Mouse (Mus musculus): ENCODE measurements at regions not wholly inside any gene's neighbourhood (a gene's known extent, or its start where the extent isn't known, plus 50 kb on each side); places are given as distances from the start of the nearest gene placed in this dataset.

GRCm38 (mm10) chr3:9346356-9346755 is 263.5 kb downstream of the Zfp704 start:
- no peak for ATAC-seq (ENCODE audit: insufficient read depth)
- Histone ChIP-seq H3K27ac (replicated peaks) (no peak overlapping the region), H3K9ac (no peak overlapping the region), H3K9me3 (replicated peaks) (no peaks in the 10 kb centered on the region), H3K4me1 (replicated peaks) (0 out of 2 replicates have a peak, but pooled peaks cover 12% of the 10 kb centered on the region), H3K27me3 (peaks cover 47% of the 10 kb centered on the region), H3K36me3 (replicated peaks) (no peaks in the 10 kb centered on the region), H3K4me2 (peak overlapping the region; percentile 65), H3K4me3 (replicated peaks) (peak overlapping the region; percentile 45; the same call in 1 of the 2 replicates)
- WGBS (ENCODE audit: insufficient replicate concordance) = 6% methylated on average over 13 of the region's 13 CpGs

GRCm38 (mm10) chr3:9345885-9346284 is 264.0 kb downstream of the Zfp704 start:
- H3K27me3 ChIP-seq = peaks cover 47% of the 10 kb centered on the region

GRCm38 (mm10) chr3:9343586-9343985 is 266.3 kb downstream of the Zfp704 start:
- Histone ChIP-seq H3K4me1 (replicated peaks) (peaks cover 17% of the 10 kb centered on the region), H3K9ac (no peak overlapping the region), H3K36me3 (replicated peaks) (no peaks in the 10 kb centered on the region), H3K4me2 (no peak overlapping the region), H3K27ac (replicated peaks) (no peak overlapping the region), H3K9me3 (replicated peaks) (no peaks in the 10 kb centered on the region), H3K27me3 (peaks cover 42% of the 10 kb centered on the region), H3K4me3 (replicated peaks) (no peak overlapping the region)
- no peak for ATAC-seq (ENCODE audit: insufficient read depth)
- 8% methylated on average over 4 of the region's 4 CpGs for WGBS (ENCODE audit: insufficient replicate concordance)

More at GRCm38 (mm10) chr3:9345885-9346284, 264.0 kb downstream of the Zfp704 start:
- Histone ChIP-seq H3K9me3 (replicated peaks) (no peaks in the 10 kb centered on the region), H3K4me2 (peak overlapping the region; percentile 65), H3K27ac (replicated peaks) (no peak overlapping the region), H3K36me3 (replicated peaks) (no peaks in the 10 kb centered on the region), H3K4me3 (replicated peaks) (no peak overlapping the region), H3K9ac (no peak overlapping the region), H3K4me1 (replicated peaks) (peaks cover 13% of the 10 kb centered on the region)
- WGBS (ENCODE audit: insufficient replicate concordance) = 27% methylated on average over 9 of the region's 9 CpGs
- ATAC-seq (ENCODE audit: insufficient read depth) = no peak

GRCm38 (mm10) chr3:9342167-9342566 is 267.7 kb downstream of the Zfp704 start:
- WGBS (ENCODE audit: insufficient replicate concordance) = 65% methylated on average over 3 of the region's 3 CpGs
- H3K4me2 ChIP-seq = no peak overlapping the region
- H3K27me3 ChIP-seq = peaks cover 28% of the 10 kb centered on the region
- no peak overlapping the region for H3K9ac ChIP-seq
- ATAC-seq (ENCODE audit: insufficient read depth) = no peak
- no peak overlapping the region for H3K27ac ChIP-seq (replicated peaks)
- H3K36me3 ChIP-seq (replicated peaks) = no peaks in the 10 kb centered on the region
- no peaks in the 10 kb centered on the region for H3K9me3 ChIP-seq (replicated peaks)
- H3K4me1 ChIP-seq (replicated peaks) = peaks cover 10% of the 10 kb centered on the region
- no peak overlapping the region for H3K4me3 ChIP-seq (replicated peaks)

- no peak overlapping the region for H3K4me3 ChIP-seq (replicated peaks)
These were observed 268.2 kb downstream of the Zfp704 start for GRCm38 (mm10) chr3:9341657-9342056.

GRCm38 (mm10) chr3:9341244-9341643 is 268.6 kb downstream of the Zfp704 start:
- Histone ChIP-seq H3K36me3 (replicated peaks) (no peaks in the 10 kb centered on the region), H3K9ac (no peak overlapping the region), H3K27ac (replicated peaks) (no peak overlapping the region), H3K4me3 (replicated peaks) (no peak overlapping the region), H3K9me3 (replicated peaks) (no peaks in the 10 kb centered on the region), H3K4me2 (no peak overlapping the region), H3K4me1 (replicated peaks) (peaks cover 10% of the 10 kb centered on the region), H3K27me3 (peaks cover 18% of the 10 kb centered on the region)
- WGBS (ENCODE audit: insufficient replicate concordance) = 36% methylated on average over 4 of the region's 4 CpGs
- no peak for ATAC-seq (ENCODE audit: insufficient read depth)

More at GRCm38 (mm10) chr3:9341657-9342056, 268.2 kb downstream of the Zfp704 start:
- Histone ChIP-seq H3K4me2 (no peak overlapping the region), H3K4me1 (replicated peaks) (peaks cover 10% of the 10 kb centered on the region), H3K27ac (replicated peaks) (no peak overlapping the region), H3K36me3 (replicated peaks) (no peaks in the 10 kb centered on the region), H3K9ac (no peak overlapping the region), H3K9me3 (replicated peaks) (no peaks in the 10 kb centered on the region), H3K27me3 (peaks cover 23% of the 10 kb centered on the region)
- ATAC-seq (ENCODE audit: insufficient read depth) = no peak
- WGBS (ENCODE audit: insufficient replicate concordance) = 55% methylated on average over 5 of the region's 5 CpGs

GRCm38 (mm10) chr3:9340788-9341187 is 269.1 kb downstream of the Zfp704 start:
- Histone ChIP-seq H3K27ac (replicated peaks) (no peak overlapping the region), H3K4me2 (peak overlapping the region; percentile 57), H3K27me3 (peaks cover 14% of the 10 kb centered on the region), H3K4me3 (replicated peaks) (0 out of 2 replicates have a peak overlapping the region, but pooled peaks have one; percentile 4), H3K9me3 (replicated peaks) (no peaks in the 10 kb centered on the region), H3K9ac (no peak overlapping the region), H3K4me1 (replicated peaks) (peaks cover 10% of the 10 kb centered on the region), H3K36me3 (replicated peaks) (no peaks in the 10 kb centered on the region)
- 4% methylated on average over 15 of the region's 15 CpGs for WGBS (ENCODE audit: insufficient replicate concordance)
- ATAC-seq (ENCODE audit: insufficient read depth) = no peak

GRCm38 (mm10) chr3:9340344-9340743 is 269.5 kb downstream of the Zfp704 start:
- ATAC-seq (ENCODE audit: insufficient read depth) = no peak
- peak overlapping the region; percentile 57 for H3K4me2 ChIP-seq
- H3K27ac ChIP-seq (replicated peaks) = no peak overlapping the region
- H3K9me3 ChIP-seq (replicated peaks) = no peaks in the 10 kb centered on the region
- H3K36me3 ChIP-seq (replicated peaks) = no peaks in the 10 kb centered on the region
- H3K9ac ChIP-seq = no peak overlapping the region
- H3K27me3 ChIP-seq = peaks cover 9% of the 10 kb centered on the region
- peaks cover 10% of the 10 kb centered on the region for H3K4me1 ChIP-seq (replicated peaks)
- whole genome bisulfite sequencing (ENCODE audit: insufficient replicate concordance) = 23% methylated on average over 4 of the region's 4 CpGs
- 0 out of 2 replicates have a peak overlapping the region, but pooled peaks have one; percentile 4 for H3K4me3 ChIP-seq (replicated peaks)

GRCm38 (mm10) chr3:9339669-9340068 is 270.2 kb downstream of the Zfp704 start:
- WGBS (ENCODE audit: insufficient replicate concordance) = 28% methylated on average over 4 of the region's 4 CpGs
- H3K27me3 ChIP-seq = peaks cover 8% of the 10 kb centered on the region
- no peak for ATAC-seq (ENCODE audit: insufficient read depth)

GRCm38 (mm10) chr3:9335580-9335979 is 274.3 kb downstream of the Zfp704 start:
- Histone ChIP-seq H3K27ac (replicated peaks) (no peak overlapping the region), H3K27me3 (peaks cover 5% of the 10 kb centered on the region; the same call in 1 of the 2 replicates), H3K36me3 (replicated peaks) (no peaks in the 10 kb centered on the region), H3K4me2 (no peak overlapping the region), H3K9ac (no peak overlapping the region), H3K4me1 (replicated peaks) (peaks cover 10% of the 10 kb centered on the region), H3K9me3 (replicated peaks) (no peaks in the 10 kb centered on the region), H3K4me3 (replicated peaks) (no peak overlapping the region)
- WGBS (ENCODE audit: insufficient replicate concordance) = 56% methylated on average over 4 of the region's 4 CpGs
- ATAC-seq (ENCODE audit: insufficient read depth) = no peak

More at GRCm38 (mm10) chr3:9339669-9340068, 270.2 kb downstream of the Zfp704 start:
- Histone ChIP-seq H3K9me3 (replicated peaks) (no peaks in the 10 kb centered on the region), H3K4me3 (replicated peaks) (no peak overlapping the region), H3K4me1 (replicated peaks) (peaks cover 11% of the 10 kb centered on the region), H3K27ac (replicated peaks) (no peak overlapping the region), H3K4me2 (no peak overlapping the region), H3K9ac (no peak overlapping the region), H3K36me3 (replicated peaks) (no peaks in the 10 kb centered on the region)
